Mouse (Mus musculus) bone marrow, adult 2 months (tissue): ENCODE data around the gene Nrip1.

Source experiments
- CTCF ChIP-seq: fragments of 200-500 bp; IDR thresholded peaks from 2 replicates; pipeline ENCODE4 v1.5.1; 2011; ENCODE audit warnings: low read length, control low read depth; ENCODE audit not compliant: control insufficient read depth, insufficient read depth
- POLR2A ChIP-seq: fragments of 200-500 bp; IDR thresholded peaks from 2 replicates; pipeline ENCODE4 v1.6.1; 2011; ENCODE audit warnings: low read depth, mild to moderate bottlenecking, control low read depth, low read length, borderline replicate concordance; ENCODE audit not compliant: control insufficient read depth

GRCm38 (mm10) chr16:76409355-76409722, 35.7 kb upstream of the Nrip1 start:
- no peak for TF ChIP-seq CTCF
- no peak for TF ChIP-seq POLR2A
